Mouse (Mus musculus) right cerebral cortex, postnatal 36 days (tissue): ENCODE measurements around the gene Ccdc83.

ENCODE experiments used
- DNase-seq, 2 experiments: peaks; one replicate each; pipeline ENCODE4 v3.0.0; 2022; ENCODE audit warnings: low spot score in 2 of 2, mixed read lengths in 1 of 2

Ccdc83 gene

DNA sequence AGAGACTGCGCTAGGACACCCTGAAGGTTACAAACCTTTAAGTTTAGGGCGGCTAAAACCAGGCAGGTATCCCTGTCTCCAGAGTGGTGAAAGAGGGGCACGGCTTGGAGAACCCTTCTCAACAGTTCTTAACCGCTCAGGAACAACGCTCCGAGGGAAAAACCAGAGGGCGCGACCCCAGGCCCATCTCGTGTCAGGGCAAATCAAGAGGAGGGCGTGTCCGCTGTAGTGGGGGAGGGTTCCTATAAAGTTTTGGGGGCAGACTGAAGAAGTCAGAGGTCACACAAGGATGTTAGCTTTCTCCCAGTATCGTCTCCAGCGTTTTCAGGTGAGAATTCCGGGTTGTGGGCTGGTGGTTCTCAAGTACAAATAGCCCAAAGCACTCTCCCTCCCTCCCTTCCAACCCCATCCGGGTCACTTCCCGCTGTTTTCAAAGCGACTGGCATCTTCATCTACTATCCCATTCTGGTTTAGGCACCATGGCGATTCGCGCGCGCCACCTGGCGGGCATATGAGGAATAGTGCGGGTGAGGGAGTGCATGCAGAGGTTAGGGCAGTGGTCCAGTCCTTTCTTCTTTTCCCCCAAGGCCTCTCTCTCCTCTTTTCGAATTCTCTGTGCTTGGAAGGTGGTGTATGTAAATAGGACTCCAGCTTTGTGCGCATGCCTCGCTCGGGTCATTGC lies at the start of gene Ccdc83:
Gene Ccdc83 (minus strand): TSS at position 489 of the 682 bp plus-strand sequence.
- peak; percentile 62 to 70 for DNase-seq

DNA sequence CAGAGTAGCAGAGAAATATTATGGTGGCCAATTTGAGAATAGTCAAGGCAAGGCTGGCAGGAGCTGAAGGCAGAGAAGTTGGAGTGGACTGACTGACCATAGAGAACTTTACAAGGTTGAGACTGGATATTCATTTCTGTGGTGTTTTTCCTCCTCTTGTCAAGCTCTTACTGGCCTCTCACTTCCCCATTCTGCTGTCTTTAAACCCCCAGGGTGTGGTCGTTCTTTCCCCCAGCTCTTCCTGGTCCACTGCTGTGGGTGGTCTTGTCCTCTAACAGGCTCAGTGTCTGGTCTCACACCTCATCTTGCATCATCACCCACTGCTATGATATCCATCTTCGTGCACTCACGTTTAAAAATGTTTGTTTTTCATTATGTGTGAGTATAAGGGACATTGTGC lies 47.8 kb upstream of the Ccdc83 start:
- DNase-seq: no peak

DNA sequence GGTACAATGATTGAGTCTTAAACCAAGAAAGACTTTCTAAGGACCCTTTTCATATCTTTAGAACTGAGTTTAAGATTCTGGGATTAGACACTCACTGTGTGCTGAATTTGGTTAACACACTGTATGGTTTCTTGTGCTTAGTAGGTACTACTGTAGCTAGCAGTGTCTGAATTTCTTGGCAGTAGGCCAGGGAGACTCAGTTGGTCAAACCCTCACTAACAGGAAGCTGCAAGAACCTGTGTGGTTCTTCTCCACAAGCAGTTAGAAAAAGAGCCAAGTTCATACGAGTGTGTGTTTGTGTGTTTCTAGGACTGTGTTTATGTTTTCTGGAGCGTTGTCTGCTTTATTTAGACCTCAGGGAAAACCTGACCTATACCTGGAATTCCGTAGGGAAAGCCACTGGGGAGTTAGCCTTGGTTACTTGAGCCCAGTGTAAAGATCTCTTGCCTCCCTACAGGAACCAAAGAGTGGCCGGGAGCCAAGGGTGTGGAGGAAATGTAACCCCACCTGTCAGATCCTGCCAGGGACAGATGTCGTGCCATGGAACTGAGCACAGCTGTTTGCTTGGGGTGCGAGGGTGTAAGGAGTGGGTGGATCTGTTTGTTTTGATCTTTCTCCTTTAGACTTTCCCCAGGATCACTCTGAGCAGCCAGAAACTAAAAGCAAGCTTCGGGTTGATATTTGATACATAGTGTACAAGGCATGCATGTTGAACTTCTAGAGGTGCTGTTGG lies 46.7 kb upstream of the Ccdc83 start:
- no peak for DNase-seq

DNA sequence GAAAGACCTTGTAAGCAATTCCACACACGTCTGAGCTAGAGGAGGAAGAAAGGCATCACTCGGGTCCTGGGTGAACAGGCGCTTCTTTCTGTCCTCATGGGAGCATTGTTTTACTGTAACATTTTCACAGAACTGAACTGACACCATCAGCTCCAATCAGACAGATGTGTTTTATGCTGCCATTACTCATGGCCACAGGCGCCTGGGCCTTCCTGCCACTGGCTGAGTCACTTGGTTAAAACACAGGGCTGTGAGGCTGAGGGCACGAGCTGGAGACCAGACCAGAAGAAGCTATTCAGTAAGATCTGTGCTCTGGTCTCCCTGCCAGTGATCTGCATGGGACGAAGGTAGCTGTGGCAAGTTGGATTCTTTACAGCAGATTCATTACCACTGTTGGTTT lies 42.4 kb upstream of the Ccdc83 start:
- no peak for DNase-seq

DNA sequence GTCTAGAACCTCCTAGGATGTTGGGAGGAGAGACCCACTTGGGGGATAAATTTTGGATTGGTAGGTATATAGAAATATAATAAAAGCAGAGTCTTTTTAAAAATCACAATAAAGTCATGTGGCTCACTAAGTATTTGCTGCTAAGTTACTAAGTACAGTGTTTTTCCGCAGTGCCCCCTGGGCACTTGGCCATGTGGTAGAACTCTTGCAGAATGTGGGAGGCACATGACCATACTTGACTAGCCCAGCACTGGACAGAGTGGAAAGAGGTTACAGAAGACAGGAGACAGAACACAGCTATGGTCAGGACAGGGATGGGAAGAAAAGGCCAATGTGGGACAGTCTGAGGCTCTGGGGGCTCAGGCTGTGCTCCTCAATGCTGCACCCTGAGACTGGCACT lies 41.4 kb upstream of the Ccdc83 start:
- DNase-seq: no peak

- no peak for DNase-seq
Observed at GRCm38 (mm10) chr7:90306079-90306478, 40.5 kb upstream of the Ccdc83 start.

DNA sequence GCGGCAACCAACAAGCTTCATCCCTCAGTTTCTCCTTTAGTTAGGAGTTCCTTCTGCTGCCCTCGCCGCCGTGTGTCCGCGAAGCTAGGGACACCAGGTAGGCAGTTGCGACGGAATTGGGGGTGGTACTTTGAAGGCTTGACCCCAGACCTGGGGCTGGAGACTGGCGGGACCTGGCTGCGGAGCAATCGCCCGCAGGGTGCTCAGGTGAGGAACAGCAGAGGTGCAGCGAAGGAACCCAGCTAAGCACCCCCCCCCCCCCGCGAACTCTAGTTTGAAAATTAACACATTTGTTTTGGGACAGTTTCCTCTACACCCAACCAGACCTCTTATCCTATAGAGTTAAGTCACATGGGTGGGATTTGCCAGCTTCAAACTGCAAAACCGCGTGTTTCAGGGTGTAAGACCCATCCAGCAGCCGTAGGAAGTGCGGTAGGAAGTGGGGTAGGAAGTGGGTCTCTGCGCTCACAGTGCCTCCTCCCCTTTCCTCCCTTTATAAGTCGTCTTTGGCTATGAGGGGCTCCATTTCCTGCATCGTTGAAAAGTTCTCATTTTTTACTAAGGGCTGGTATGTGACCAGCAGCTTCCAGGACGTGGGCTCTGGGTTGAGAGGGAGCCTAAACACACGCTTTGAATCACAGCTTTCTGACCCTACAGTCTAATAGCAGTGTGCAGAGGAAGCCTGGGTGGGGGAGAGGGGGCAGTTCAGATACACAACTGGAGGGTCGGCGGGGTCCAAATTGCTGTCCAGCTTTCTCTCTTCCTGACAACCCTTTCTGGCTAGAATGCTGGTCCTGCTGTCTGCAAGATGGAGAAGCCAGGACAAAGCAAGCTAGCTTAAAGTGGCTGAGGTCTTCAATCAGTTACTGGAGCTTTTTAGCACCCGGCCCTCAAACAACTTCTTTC lies 37.3 kb upstream of the Ccdc83 start:
- no peak for DNase-seq

DNA sequence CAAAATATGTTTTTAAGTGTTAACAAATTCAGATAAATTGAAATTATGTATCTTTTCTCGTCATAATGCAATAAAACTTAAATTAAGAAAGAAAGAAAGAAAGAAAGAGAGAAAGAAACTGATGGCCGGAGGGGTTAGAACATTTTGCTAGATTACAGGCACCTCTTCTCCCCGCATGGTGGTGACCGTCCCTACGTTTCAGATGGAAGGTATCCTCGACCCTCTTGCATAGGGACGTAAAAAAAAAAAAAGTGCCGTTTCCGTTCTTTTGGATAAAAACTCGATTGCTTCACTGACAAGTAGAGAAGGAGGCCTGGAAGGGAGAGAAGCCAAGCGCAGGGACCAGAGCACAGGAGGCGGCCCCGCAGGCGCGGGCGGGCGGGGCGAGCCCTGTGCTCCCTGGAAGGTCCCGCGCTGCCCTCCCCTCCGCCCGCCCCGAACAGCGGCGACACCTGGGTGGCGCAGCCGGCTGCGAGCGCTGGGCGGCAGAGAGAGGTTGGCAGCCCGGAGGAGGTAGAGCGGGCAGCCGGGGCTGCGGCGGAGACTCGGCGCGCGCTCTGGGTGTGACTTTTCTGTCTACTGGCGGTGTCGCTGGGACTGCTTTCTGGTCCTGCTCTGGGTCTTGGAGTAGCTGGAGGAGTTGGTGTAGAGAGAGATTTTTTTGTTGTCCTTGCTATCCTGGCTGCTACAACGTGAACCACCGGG lies 36.5 kb upstream of the Ccdc83 start, which contains the start of gene Sytl2:
Gene Sytl2 (plus strand): TSS at position 311 of the 705 bp plus-strand sequence.
- peak in 1 of 2 experiments; percentile 8 for DNase-seq

DNA sequence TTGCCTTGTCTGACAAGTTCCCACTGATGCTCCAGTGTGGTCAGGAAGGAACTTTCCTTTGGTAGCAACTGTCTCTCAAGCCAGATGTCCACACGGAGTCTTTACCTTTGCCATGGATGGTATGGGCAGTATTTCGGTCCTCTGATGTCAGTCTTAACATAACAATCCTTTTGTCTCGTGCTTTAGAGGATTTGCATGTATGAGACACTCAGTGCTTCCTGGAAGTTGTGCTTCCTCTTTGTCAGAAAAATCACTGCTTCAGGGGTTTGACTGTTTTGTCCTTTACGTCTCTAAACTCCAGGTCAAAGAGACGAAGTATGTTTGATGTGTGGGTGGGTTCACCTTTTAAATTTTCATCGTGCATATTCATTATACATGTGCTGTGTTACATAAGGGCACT lies 26.3 kb upstream of the Ccdc83 start:
- DNase-seq: no peak

DNA sequence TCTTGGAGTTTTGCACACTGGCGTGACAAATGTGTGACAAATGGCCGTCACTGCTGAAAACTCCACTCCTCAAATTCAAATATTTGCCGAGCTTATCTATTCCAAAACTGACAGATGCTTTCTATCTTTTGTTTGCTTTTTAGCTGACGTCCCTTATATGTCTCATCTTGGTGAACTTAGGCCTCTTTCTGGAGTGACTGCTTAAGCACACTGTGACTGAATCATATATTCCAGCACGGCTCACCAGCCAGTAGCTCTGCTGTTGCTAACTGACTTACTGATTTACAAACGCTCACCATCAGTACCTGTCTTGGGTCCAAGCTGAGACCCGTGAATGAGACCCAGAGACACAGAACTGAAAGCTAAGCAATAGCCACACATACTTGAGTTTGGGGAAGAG lies 19.2 kb upstream of the Ccdc83 start:
- DNase-seq: no peak

GRCm38 (mm10) chr7:90282786-90283185 lies 17.2 kb upstream of the Ccdc83 start:
- no peak for DNase-seq

- DNase-seq: no peak
Observed at GRCm38 (mm10) chr7:90281759-90282546, 16.4 kb upstream of the Ccdc83 start.

- no peak for DNase-seq
Observed at GRCm38 (mm10) chr7:90280878-90281277, 15.3 kb upstream of the Ccdc83 start.

DNA sequence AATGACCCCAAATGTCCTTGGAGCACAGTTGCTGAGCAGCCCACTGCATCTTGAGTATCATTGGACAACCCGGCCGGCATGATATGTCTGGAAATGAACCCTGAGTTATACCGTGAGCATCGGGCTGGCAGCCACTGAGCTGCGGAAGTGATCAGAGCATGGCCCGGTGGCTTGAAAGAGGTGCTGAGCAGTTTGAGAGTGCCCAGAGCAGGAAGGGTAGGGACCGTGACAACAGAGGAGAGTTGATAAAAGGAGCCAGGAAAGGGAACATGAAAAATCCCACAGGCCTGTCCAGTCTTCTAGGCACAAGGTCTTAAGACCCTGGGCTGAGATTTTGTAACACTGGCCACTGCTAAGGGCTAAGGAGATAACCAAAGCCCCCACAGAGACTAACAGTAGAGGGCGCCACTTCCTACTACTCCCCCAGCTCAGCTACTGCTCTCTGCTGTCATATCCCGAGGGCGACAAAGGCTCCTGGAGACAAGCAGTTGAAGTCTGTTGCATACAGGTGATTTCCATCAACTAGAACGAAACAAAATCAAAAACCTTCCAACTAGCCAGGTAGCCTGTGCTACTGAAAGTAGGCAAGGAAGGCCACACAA lies 14.8 kb upstream of the Ccdc83 start:
- DNase-seq: no peak

- no peak for DNase-seq
Observed at GRCm38 (mm10) chr7:90279136-90279535, 13.6 kb upstream of the Ccdc83 start.

DNA sequence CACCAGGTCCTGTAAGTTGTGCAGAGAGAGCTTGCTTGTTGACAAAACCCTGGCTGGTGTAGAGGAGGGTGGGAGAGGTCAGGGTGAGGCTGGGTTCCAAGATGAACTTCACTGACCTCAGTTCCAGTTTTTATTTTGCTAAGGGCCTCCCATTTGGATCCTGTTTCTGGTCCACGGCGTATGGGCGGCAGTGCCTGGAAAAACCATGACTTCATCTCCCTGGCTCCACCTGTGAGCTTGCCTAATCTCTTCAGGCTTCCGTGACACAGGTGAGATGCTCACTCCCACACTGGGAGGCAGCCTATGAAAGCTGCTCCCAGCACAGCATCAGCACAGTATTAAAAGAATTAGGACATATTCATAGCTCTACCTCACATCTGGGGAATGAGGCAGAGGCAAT lies 12.2 kb upstream of the Ccdc83 start:
- DNase-seq: no peak

DNA sequence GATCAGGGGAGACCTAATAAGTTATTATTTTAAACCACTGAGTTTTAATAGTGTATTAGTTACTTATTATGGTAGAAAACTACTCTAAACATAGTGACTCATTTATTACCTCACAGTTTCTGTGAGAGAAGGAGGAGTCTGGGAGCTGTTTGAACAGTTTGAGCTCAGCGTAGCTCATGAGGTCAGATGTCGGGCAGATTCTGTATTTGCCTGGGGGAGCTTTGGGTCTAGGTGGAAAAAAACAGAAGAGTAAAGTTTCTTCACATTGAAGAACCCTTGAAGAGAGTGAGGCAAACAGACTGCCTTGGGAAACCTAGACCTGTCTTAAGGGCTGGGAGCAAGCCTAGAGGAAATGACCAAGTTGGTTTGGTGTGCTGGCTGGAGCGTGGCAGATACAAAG lies 11.7 kb upstream of the Ccdc83 start:
- no peak for DNase-seq

GRCm38 (mm10) chr7:90274561-90275100 lies 9.1 kb upstream of the Ccdc83 start:
- DNase-seq: no peak

GRCm38 (mm10) chr7:90270141-90270540 lies 4.6 kb upstream of the Ccdc83 start:
- no peak for DNase-seq
